Mouse (Mus musculus): ENCODE data around the gene Galr2. TPM values are rescaled to one million over a fixed set of nuclear protein-coding genes. Genes with fewer than 3 reads are reported as not detected.
A peak's percentile ranks its signal among the peaks of the same experiment; 100 is the strongest.
"Not testable (repeated sequence)": the region's sequence is repeated elsewhere in the genome, so short reads cannot be mapped to it uniquely, and the experiment has no call there.

The Galr2 gene
- total RNA-seq, 2 experiments from 2014 or later: 0.15 to 0.36 TPM

DNA sequence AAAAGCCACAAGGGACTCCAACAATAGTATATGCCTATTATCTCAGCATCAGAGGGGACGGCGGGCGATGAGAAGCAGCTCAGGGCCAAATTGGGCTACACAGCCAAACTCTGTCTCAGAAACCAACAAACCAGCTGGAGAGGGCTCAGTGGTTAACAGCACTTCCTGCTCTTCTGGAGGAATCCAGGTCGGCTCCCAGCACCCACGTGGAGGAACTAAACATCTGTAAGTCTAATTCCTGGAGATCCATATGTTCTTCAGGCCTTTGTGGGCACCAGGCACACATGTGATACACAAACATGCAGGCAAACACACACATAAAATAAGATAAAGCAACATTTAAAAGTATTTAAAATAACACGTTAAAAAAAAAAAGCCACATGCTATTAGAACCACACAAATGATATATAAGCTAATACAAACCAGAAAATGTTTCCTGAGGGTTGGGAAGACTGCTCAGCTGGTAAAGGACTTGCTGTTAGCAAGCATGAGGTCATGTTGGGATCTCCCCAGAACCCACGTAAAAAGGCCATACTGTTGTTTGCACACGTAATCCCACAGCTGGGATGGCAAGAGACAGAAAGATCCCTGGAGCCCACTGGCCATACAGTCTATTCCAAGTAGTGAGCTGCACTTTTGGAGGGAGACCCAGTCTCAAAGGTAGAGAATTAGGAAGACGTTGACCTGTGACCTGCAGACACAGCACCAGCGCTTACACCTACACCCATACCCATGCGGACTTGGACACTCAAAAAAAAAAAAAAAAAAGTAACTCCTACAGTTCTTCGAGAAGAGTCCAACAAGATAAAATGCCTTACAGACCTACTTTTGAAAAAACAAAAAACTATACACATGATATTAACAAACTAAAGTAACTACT, 7.9 kb upstream of the Galr2 start:
- DNase-seq: no peak

DNA sequence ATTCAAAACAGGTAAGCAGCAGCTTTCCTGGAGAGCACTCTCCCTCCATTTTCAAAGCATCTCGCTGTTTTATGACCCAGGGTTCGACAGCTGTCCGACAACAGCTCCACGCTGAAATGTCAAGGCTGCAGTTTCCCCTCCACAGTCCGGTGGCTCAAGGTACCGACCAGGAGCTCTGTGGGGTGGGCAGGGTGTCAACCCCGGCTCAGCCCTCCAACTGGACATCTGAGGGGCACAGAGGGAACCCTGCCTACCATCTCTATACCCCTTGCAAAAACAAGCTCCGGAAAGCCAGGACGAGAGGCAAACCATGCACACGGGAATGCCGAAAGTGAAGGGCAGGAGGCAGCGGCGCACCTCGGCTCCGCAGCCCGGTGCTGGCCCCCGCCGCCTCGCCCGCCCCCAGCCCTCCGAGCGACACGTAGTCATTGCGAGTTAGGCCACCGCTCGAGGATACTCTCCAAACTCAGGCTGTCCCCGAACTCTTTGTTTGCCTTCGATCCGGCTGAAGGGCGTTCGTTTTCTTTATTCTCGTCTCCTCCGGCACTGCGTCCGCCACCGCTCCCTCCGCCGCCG, 7.2 kb upstream of the Galr2 start:
- no peak for DNase-seq

DNA sequence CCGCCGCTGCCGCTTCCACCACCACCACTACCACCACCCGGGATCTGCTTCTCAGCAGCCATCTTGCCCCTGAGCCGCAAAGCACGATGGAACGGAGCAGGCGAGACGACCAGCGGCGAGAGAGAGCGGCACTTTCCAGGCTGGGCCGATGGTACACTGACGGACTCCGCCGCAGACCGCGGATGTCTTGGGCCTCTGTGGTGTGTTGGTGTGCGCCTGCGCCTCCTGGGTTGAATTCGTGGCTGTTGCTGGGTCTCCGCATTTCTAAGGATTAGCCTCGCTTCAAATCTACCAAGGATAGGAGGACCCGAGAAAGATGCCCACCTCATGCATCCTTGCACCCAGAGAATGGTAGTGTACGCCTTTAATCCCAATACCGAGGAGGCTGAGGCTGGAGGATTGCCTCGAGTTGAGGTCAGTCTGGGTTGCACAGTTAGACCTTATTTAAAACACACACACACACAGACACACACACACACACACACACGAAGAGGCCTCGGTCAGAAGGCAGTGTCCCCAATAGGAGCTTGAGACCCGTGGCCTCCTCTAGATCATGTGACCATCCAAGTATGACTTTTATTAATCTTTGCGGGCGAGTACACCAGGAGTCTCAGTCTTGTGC, 6.6 kb upstream of the Galr2 start, which contains the start of gene Srp68:
Gene Srp68, minus strand, starts transcription at position 173 of the 622 bp plus-strand sequence.
- peak; percentile 97 for DNase-seq

DNA sequence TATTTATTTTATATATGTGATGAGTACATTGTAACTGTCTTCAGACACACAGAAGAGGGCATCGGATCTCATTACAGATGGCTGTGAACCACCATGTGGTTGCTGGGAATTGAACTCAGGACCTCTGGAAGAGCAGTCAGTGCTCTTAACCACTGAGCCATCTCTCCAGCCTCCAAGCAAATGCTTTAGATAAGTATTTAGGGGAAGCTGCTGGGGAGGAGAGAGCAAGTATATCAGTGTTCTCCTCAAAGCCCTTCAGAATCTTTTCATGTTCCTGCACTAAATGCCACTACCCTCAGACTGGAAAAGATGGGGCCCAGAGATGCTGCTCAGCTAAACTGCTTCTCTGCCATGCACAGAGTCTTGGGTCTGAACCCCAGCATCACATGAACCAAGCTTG, 3.6 kb upstream of the Galr2 start:
- DNase-seq: not testable (repeated sequence)

DNA sequence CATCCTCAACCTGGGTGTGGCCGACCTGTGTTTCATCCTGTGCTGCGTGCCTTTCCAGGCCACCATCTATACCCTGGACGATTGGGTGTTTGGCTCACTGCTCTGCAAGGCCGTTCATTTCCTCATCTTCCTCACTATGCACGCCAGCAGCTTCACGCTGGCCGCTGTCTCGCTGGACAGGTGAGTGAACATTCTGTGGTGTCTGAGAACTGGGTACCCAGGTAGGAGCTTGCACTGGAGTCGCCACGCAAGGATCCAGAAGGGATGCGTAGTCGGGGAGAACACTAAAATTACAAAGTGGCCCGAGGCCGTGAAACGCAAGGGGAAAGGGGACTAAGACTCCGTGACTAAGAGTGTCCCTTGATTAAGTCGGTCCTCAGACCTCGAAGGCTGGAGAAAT, 932 bp downstream of the Galr2 start:
- DNase-seq: no peak

DNA sequence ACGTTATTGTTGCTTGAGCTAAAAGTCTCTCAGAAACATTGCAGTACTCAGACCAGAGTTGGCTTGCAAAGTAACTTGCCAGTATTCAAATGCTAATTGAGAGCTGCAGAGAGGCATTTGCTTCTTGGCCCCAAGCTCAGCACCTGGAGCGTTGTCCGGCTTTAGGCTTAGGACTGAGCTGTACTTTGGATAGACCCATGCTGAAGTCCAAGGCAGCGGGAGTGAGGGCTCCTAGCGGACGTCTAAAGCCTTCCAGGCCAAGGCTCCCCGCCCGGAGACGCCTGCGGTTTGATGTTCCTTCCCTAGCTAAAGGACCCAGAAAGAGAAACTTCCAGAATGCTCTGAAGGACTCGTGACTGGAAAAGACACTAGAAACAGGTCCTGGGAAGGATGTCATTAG, 1.4 kb downstream of the Galr2 start:
- no peak for DNase-seq

DNA sequence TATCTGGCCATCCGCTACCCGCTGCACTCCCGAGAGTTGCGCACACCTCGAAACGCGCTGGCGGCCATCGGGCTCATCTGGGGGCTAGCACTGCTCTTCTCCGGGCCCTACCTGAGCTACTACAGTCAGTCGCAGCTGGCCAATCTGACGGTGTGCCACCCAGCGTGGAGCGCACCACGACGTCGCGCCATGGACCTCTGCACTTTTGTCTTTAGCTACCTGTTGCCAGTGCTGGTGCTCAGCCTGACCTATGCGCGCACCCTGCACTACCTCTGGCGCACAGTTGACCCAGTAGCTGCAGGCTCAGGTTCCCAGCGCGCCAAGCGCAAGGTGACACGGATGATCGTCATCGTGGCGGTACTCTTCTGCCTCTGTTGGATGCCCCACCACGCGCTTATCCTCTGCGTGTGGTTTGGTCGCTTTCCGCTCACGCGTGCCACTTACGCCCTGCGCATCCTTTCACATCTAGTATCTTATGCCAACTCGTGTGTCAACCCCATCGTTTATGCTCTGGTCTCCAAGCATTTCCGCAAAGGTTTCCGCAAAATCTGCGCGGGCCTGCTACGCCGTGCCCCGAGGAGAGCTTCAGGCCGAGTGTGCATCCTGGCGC, 2.3 kb downstream of the Galr2 start:
- no peak for DNase-seq

DNA sequence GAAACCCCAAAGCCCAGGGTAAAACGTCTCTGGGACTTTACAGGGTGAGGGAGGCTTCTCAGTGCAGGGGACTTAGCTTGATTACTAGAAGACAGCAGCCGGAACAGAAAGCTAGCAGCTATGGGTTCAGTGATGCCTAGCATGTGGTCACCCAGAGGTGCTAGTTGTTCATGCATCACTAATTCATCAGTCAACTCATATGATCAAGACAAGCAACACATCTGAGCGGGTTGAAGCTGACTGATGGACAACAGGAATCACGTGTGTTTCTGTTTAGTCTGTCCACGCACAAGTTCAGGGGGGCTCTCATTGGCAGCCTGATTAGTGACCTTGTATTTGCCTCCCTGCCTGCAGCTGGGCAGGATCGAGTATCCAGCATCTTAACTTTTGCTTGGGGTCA, 3.2 kb downstream of the Galr2 start:
- no peak for DNase-seq

DNA sequence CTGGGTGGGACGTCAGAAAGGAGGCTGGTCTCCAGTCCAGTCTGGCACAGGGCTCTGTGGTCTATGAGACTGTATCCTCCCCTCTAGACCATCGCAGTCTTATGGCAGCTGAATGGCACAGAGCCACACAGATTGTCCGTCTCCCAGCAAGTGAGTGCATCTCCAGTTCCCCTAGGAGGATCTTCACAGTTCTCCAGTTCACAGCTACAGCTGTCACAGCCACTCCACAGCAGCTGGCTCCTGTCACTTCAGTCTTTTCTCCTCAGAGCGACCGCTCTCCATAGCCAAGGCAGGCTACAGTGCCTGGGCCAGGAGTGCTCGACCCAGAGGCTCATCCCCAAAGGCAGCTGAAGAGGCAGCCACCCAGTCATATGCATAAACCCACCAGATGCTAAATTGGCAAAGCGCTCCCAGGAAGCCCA, 5.0 kb downstream of the Galr2 start:
- DNase-seq: no peak

DNA sequence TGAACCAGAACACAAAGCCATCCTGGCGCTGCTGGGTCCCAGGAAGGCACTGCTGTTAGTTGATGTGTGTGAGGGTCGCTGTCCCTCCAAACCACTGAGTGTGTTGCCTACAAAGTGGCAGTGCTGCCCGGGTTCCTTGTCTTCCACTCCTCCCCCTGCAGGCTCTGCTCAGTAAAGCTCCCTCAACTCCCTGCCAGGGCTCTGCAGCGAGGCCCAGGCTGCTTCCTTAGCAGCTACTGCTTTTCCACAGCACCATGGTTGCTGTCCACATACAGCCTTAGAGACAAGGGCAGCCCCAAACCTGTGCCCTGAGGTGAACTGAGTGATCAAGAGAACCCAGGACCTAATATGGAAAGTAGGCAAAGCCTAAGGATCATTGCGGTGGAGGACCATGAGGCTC, 6.6 kb downstream of the Galr2 start:
- no peak for DNase-seq

DNA sequence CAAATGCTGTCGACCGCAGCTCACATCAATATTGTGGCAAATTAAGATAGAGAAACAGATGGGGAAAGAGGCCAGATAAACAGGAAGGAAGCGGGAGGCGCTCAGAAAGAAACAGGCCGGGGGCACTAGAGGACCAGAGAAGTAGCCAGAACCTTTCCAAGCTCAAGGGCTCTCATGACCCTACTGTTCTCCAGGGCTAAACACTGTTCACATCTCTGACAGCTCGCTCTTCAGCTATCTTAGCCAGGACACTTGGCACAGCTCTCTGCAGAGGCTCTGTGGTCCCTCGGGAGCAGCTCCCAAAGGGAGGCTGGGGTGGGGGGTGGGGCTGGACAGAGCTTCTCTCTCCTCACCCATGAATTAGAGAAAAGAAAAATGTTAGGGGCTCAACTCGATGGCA, 9.8 kb downstream of the Galr2 start:
- no peak for DNase-seq

DNA sequence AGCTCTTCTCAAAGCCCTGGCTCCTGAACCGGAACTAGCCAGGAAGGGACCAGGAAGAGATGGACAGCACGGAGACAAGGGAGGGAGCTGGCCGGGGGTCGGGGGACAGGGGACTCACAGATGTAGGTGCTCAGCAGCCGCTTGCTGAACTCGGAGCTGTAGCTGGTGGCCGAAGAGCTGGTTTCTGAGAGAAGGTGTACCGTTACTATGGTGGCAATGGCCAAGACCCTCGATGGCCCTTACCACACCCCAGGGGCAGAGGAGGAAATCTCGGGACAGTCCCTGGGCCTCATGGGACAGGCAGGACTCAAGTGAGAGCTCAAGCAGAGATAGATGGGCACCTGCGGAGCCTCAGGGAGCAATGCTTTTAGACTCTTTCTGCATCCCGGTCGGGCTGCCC, 11.7 kb downstream of the Galr2 start:
- DNase-seq: no peak

DNA sequence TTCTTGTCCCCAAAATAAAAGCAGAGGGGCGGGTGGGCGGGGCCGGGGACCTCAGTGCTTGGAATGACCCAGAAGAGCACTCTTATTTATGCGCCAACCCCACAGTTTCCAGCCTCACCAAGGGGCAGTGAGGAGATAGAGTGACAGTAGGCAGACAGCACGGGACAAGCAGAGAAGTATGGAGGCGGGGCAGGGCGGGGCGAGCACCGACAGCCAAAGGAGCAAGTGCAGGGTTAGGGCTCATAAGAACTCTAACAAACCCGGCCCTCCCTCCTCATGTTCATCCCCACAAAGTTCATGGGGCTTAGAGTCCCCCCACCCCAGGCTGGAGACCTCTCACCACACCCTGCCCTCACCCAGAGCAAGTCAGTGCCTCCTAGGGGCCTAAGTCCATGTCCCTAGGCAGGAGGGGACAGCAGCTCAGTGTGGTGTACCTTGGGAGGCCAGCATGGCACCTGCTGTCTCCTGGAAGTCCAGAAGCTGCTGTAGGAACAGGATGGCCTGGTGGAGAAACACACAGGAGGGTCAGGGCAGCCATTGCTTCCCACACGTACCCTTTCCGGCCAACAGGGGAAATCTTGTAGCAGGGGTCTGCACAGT, 12.9 kb downstream of the Galr2 start:
- DNase-seq: no peak

DNA sequence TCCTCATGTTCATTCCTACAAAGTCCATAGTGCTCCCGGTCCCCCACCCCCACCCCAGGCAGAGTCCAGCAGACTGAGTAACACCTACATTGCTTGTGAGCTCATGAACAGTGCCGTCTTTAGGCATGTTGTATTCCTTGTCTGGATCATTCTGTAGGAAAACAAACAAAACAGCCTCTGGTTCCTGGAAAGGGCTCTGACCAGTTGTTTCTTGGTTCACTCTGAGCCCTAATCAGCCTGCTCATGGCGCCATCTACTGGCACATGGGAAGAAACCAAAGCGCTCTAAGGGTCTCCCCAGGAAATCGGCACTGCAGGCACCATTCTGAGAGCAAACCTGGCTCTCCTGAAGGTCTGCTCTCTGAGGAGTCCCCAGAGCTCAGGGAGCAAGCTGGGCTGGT, 13.6 kb downstream of the Galr2 start:
- DNase-seq: peak; percentile 63

DNA sequence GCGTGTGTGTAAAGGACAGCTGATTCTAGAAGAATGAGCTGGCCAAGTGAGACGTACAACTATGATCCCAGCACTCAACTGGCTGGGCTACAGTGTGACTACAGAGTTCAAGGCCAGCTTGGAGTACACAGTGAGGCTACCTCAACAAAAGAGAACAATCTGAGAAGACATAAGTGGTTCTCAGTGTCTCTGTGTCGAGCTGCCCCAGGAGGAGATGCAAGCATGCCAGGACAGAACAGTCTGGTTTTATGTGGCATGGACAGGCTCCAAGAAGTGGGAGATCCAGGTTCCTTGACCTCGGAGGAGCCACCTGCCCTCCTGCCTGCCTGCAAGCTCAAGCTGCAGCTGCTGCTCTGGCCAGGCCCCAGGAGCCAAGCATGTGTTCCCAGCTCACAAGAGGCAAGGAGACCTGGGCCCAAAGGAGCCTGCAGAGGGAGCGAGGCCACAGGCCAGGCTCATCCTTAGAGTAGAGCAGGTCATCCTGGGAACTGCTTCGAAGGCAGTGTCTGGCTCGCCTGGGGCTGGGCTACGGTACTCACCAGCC, 15.5 kb downstream of the Galr2 start:
- no peak for DNase-seq

DNA sequence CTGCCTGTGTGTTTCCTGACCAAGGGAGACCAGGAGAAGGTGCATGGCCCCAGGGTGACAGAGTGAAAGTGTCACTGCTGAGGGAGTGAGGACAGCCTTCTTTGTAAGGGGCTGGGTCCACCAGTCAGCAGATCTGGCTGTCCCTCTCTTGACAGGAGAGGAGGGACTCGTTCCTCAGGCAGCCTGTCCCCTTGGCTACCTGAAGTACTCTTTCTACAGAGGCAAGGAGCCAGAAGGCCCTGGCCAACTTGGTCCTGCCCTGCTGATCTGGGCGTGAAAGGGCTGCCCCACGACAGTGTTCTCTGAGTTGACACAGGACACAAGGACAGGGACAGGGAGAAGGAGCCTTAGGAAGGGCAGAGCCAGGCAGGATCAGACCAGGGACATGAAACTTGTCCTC, 16.3 kb downstream of the Galr2 start:
- DNase-seq: no peak

DNA sequence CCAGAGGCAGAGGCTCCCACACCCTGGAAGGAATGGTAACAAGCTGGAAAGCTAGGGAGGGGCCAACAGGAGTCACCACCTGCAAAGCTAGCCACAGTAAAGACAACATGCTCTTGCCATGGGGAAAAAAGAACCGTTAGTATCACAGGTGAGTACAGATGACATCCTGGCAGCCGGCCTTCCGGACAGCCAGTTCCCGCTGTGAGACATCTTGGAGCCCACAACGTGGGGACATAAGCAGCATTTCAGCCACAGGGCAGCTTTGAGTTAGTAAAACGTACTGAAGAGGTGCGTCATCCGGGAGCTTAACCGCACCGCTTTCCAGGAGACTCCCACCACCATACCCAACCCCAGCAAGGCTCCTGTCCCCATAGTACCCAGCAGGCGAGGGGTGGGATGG, 17.5 kb downstream of the Galr2 start:
- no peak for DNase-seq

DNA sequence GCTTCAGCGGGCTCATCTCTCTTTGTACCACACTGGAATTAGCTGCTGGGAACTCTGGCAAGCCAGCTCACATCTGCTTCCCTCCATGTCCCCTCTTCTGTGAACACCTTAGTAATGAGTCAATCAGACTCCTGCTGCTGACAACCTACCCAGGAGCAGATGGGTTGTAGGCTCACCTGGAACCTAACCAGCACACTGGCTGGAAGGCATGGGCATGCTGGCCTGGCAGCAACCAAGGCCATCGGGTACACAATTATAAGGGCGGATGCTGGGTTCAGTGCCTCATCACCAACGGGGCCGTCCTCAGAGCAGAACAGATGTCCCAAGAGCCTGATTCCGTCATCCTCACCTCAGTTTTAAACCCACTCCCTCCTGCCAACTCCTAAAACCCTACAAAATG, 17.9 kb downstream of the Galr2 start:
- no peak for DNase-seq

DNA sequence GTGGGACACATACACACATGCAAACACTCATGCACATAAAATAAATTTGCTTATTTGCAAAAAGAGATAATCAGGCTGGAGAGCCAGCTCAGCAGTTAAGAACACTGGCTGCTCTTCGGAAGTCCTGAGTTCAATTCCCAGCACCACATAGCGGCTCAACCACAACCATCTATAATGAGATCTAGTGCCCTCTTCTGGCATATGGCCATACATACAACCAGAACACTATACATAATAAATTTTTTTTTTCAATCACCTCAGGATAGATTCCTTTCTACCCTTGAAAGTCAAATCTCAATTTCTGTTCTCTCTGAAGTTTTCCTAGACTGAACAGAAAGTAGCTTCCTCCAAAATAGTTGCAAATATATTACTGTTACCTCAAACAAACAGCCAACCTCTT, 24.7 kb downstream of the Galr2 start:
- DNase-seq: no peak

DNA sequence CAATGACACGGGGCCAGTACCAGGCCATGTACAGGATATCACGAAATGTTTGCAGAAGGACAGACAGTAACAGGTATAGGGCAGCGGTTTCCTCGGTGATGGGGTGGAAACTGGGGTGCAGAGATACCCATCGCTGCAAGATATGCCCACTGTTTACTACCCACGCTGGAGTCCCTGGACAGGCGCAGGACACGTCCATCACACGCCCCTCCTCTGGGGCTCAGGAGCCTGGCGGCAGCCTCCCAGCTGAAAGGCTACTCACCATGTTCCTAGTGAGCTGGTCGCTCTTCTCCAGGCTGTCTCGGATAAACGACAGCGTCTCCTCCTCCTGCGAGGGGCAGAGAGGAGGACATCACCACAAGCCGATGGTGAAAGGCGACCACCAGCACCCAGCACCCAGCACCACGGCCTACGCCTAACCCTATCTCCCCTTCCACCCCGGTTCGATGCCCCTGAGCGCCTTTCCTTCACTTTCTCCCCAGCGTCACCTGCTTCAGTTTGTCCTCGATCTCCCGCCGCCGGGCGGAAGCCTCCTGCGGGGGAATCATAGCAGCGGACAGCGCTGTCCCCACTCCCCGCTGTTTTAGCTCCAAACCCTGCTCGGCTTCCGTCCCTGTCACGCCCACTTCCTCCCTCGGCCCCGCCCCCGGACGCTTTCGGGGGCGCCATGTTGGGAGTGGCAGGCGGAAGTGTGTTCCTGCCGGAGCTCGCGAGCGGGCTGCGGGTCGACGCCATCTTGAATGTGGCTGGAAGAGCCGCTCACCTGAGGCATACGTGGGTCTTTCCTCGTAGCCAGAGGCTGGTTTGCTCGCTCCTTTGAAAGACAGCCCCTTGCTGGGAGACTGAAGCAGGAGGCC, 25.6 kb downstream of the Galr2 start:
- peak; percentile 98 for DNase-seq

DNA sequence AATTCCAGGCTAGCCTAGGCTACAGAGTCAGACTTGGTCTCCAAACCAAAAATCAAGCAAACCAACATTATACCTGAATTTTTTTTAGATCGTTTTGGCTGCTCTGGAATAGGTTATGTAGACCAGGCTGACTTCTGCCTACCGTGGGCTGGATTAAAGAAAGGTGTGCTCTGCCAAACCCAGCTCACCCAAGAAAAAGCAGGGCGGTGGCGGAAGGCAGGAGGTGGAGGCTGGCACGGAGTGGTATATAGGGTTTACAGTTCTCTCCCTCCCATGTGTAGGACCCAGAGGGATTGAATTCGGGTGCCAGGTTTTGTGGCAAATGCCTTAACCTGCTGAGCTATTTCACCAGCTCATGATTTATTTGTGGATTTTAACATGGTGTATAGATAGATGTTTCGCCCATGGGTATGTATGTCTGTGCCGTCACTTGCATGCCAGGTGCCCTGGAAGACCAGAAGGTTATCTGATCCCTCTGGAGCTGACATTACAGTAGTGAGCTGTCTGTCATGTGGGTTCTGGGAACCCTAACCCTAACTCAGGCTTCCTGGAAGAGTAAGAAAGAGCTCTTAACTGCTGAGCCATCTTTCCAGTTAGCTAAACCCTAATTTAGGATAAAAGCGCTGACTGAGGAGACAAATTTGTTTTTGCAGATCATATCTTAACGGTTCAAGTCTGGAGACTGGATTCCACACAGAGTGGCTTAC, 26.4 kb downstream of the Galr2 start, which contains the start of gene Exoc7:
Gene Exoc7, minus strand, starts transcription at position 215 of the 707 bp plus-strand sequence.
- DNase-seq: no peak

Measured in adrenal gland, postnatal 10 days (tissue).